Mouse (Mus musculus) embryonic facial prominence, embryonic 12.5 days (tissue): ENCODE measurements around the gene Hmgn3. TPM values are rescaled to one million over a fixed set of nuclear protein-coding genes. Genes with fewer than 3 reads are reported as not detected.

Experiments
- ATAC-seq: fragments of 200-750 bp; cut with Nextera tagmentation; 2 replicates; pipeline ENCODE4 v1.8.0; 2017; ENCODE audit not compliant: insufficient number of reproducible peaks, insufficient read depth, low FRiP score, low TSS enrichment
- H3K27ac ChIP-seq: fragments of 300-500 bp; sonication (generic); 2 replicates; pipeline ENCODE4 v1.5.1; 2016; ENCODE audit warnings: mild to moderate bottlenecking
- H3K27me3 ChIP-seq: fragments of 300-500 bp; sonication (generic); 2 replicates; pipeline ENCODE4 v1.6.1; 2016; ENCODE audit warnings: mild to moderate bottlenecking, moderate library complexity
- H3K36me3 ChIP-seq: fragments of 300-500 bp; sonication (generic); 2 replicates; pipeline ENCODE4 v1.6.1; 2016; ENCODE audit warnings: mild to moderate bottlenecking
- H3K4me1 ChIP-seq: fragments of 300-500 bp; sonication (generic); 2 replicates; pipeline ENCODE4 v1.6.1; 2016
- H3K4me2 ChIP-seq: fragments of 300-500 bp; sonication (generic); replicated peaks from 2 replicates; pipeline ENCODE4 v1.6.1; 2016; ENCODE audit warnings: mild to moderate bottlenecking, moderate library complexity
- H3K4me3 ChIP-seq: fragments of 300-500 bp; sonication (generic); 2 replicates; pipeline ENCODE4 v1.5.1; 2016; ENCODE audit warnings: mild to moderate bottlenecking
- H3K9ac ChIP-seq: fragments of 300-500 bp; sonication (generic); 2 replicates; pipeline ENCODE4 v1.6.1; 2016; ENCODE audit warnings: mild to moderate bottlenecking, moderate library complexity
- H3K9me3 ChIP-seq: fragments of 300-500 bp; sonication (generic); 2 replicates; pipeline ENCODE4 v1.6.1; 2016; ENCODE audit warnings: mild to moderate bottlenecking, moderate library complexity
- WGBS: fragments of 180-500 bp; shearing (Covaris S2); methylation state at CpG from one replicate; pipeline ENCODE4 v1.1.7; 2016; 5-methylcytosine and 5-hydroxymethylcytosine counted together
- polyA plus RNA-seq: library from polyadenylated mRNA; unstranded; fragments of >200 nt; fragmentation: Nextera tagmentation; extraction: Ambion mirVana; gene quantifications from 2 replicates; pipeline ENCODE4 v1.2.1, GENCODE M21; 2016

The Hmgn3 gene
- polyA plus RNA-seq, 1 experiment from 2014 or later: 212 TPM

- H3K27me3 ChIP-seq: no peaks in the 10 kb centered on the region
- ATAC-seq: no peak
- H3K9me3 ChIP-seq: no peaks in the 10 kb centered on the region
- H3K4me1 ChIP-seq: peaks cover 6% of the 10 kb centered on the region; the same call in 1 of the 2 replicates
- 93% methylated on average over 2 of the region's 2 CpGs for WGBS
- H3K36me3 ChIP-seq: peaks cover 6% of the 10 kb centered on the region; the same call in 1 of the 2 replicates
- H3K4me3 ChIP-seq: no peak overlapping the region
- no peak overlapping the region for H3K27ac ChIP-seq
- no peak overlapping the region for H3K9ac ChIP-seq
- H3K4me2 ChIP-seq: no peak overlapping the region
These were observed 30.8 kb downstream of the Hmgn3 start for GRCm38 (mm10) chr9:83115676-83116075.

- peaks cover 6% of the 10 kb centered on the region; the same call in 1 of the 2 replicates for H3K4me1 ChIP-seq
- H3K9me3 ChIP-seq: no peaks in the 10 kb centered on the region
- H3K27ac ChIP-seq: no peak overlapping the region
- WGBS: 71% methylated on average over 10 of the region's 10 CpGs
- H3K36me3 ChIP-seq: peaks cover 6% of the 10 kb centered on the region; the same call in 1 of the 2 replicates
- no peak overlapping the region for H3K9ac ChIP-seq
- ATAC-seq: no peak; the same call in 1 of the 2 replicates
- no peak overlapping the region for H3K4me3 ChIP-seq
- H3K4me2 ChIP-seq: no peak overlapping the region
- no peaks in the 10 kb centered on the region for H3K27me3 ChIP-seq
These were observed 32.7 kb downstream of the Hmgn3 start for GRCm38 (mm10) chr9:83113800-83114217.

- Histone ChIP-seq H3K27me3 (no peaks in the 10 kb centered on the region), H3K4me1 (peaks cover 6% of the 10 kb centered on the region; the same call in 1 of the 2 replicates), H3K9me3 (no peaks in the 10 kb centered on the region), H3K27ac (no peak overlapping the region), H3K4me2 (no peak overlapping the region), H3K36me3 (no peaks in the 10 kb centered on the region; the same call in none of the 2 replicates), H3K9ac (no peak overlapping the region), H3K4me3 (no peak overlapping the region)
- ATAC-seq: no peak
- 74% methylated on average over 9 of the region's 9 CpGs for WGBS
These were observed 34.1 kb downstream of the Hmgn3 start for GRCm38 (mm10) chr9:83112305-83112768.

- 78% methylated on average over 3 of the region's 3 CpGs for WGBS
- ATAC-seq: no peak
- Histone ChIP-seq H3K4me2 (no peak overlapping the region), H3K36me3 (no peaks in the 10 kb centered on the region; the same call in none of the 2 replicates), H3K4me1 (peaks cover 6% of the 10 kb centered on the region; the same call in 1 of the 2 replicates), H3K27ac (no peak overlapping the region), H3K4me3 (no peak overlapping the region), H3K27me3 (no peaks in the 10 kb centered on the region), H3K9me3 (no peaks in the 10 kb centered on the region), H3K9ac (no peak overlapping the region)
These were observed 34.7 kb downstream of the Hmgn3 start for GRCm38 (mm10) chr9:83111789-83112188.

- H3K9me3 ChIP-seq: no peaks in the 10 kb centered on the region
- H3K4me1 ChIP-seq: peaks cover 6% of the 10 kb centered on the region; the same call in 1 of the 2 replicates
- H3K9ac ChIP-seq: no peak overlapping the region
- H3K27ac ChIP-seq: no peak overlapping the region
- no peaks in the 10 kb centered on the region for H3K27me3 ChIP-seq
- H3K4me2 ChIP-seq: no peak overlapping the region
- no peak overlapping the region for H3K4me3 ChIP-seq
- ATAC-seq: no peak
- 85% methylated on average over 9 of the region's 9 CpGs for WGBS
- H3K36me3 ChIP-seq: no peaks in the 10 kb centered on the region; the same call in none of the 2 replicates
These were observed 35.3 kb downstream of the Hmgn3 start for GRCm38 (mm10) chr9:83111117-83111686.

- Histone ChIP-seq H3K9ac (no peak overlapping the region), H3K4me3 (no peak overlapping the region), H3K27me3 (no peaks in the 10 kb centered on the region), H3K27ac (no peak overlapping the region), H3K9me3 (no peaks in the 10 kb centered on the region), H3K36me3 (peaks cover 3% of the 10 kb centered on the region), H3K4me2 (no peak overlapping the region), H3K4me1 (peaks cover 6% of the 10 kb centered on the region; the same call in 1 of the 2 replicates)
- WGBS: 91% methylated on average over 9 of the region's 9 CpGs
- no peak for ATAC-seq
These were observed 35.9 kb downstream of the Hmgn3 start for GRCm38 (mm10) chr9:83110406-83111116.

- Histone ChIP-seq H3K9me3 (no peaks in the 10 kb centered on the region), H3K9ac (no peak overlapping the region), H3K4me3 (no peak overlapping the region), H3K27me3 (no peaks in the 10 kb centered on the region), H3K36me3 (peaks cover 3% of the 10 kb centered on the region), H3K4me1 (peaks cover 6% of the 10 kb centered on the region; the same call in 1 of the 2 replicates), H3K4me2 (no peak overlapping the region), H3K27ac (no peak overlapping the region)
- WGBS: 85% methylated on average over 6 of the region's 6 CpGs
- ATAC-seq: no peak
These were observed 36.8 kb downstream of the Hmgn3 start for GRCm38 (mm10) chr9:83109705-83110104.

- H3K27me3 ChIP-seq: no peaks in the 10 kb centered on the region
- 67% methylated on average over 3 of the region's 3 CpGs for WGBS
- H3K9ac ChIP-seq: no peak overlapping the region
- ATAC-seq: no peak
- peaks cover 3% of the 10 kb centered on the region; the same call in 1 of the 2 replicates for H3K4me1 ChIP-seq
- no peak overlapping the region for H3K4me3 ChIP-seq
- H3K36me3 ChIP-seq: peaks cover 3% of the 10 kb centered on the region
- H3K27ac ChIP-seq: no peak overlapping the region
- H3K9me3 ChIP-seq: no peaks in the 10 kb centered on the region
- H3K4me2 ChIP-seq: no peak overlapping the region
These were observed 37.7 kb downstream of the Hmgn3 start for GRCm38 (mm10) chr9:83108821-83109220.

- WGBS: 88% methylated on average over 3 of the region's 3 CpGs
- Histone ChIP-seq H3K9ac (no peak overlapping the region), H3K9me3 (no peaks in the 10 kb centered on the region), H3K27ac (no peak overlapping the region), H3K4me2 (no peak overlapping the region), H3K4me3 (no peak overlapping the region), H3K4me1 (no peaks in the 10 kb centered on the region), H3K36me3 (peaks cover 3% of the 10 kb centered on the region), H3K27me3 (no peaks in the 10 kb centered on the region)
- no peak for ATAC-seq
These were observed 42.7 kb downstream of the Hmgn3 start for GRCm38 (mm10) chr9:83103785-83104184.

- Histone ChIP-seq H3K4me1 (0 out of 2 replicates have a peak, but pooled peaks cover 3% of the 10 kb centered on the region), H3K27ac (no peak overlapping the region), H3K27me3 (no peaks in the 10 kb centered on the region), H3K9ac (no peak overlapping the region), H3K4me3 (no peak overlapping the region), H3K36me3 (peaks cover 3% of the 10 kb centered on the region; the same call in 1 of the 2 replicates), H3K4me2 (no peak overlapping the region), H3K9me3 (no peaks in the 10 kb centered on the region)
- WGBS: 91% methylated on average over 3 of the region's 3 CpGs
- ATAC-seq: no peak
These were observed 44.8 kb downstream of the Hmgn3 start for GRCm38 (mm10) chr9:83101691-83102090.

- no peak overlapping the region for H3K4me3 ChIP-seq
- H3K4me1 ChIP-seq: 0 out of 2 replicates have a peak, but pooled peaks cover 3% of the 10 kb centered on the region
- H3K27me3 ChIP-seq: no peaks in the 10 kb centered on the region
- H3K9me3 ChIP-seq: no peaks in the 10 kb centered on the region
- WGBS: 73% methylated on average over 3 of the region's 3 CpGs
- H3K4me2 ChIP-seq: no peak overlapping the region
- H3K9ac ChIP-seq: no peak overlapping the region
- peaks cover 2% of the 10 kb centered on the region; the same call in 1 of the 2 replicates for H3K36me3 ChIP-seq
- no peak for ATAC-seq
- H3K27ac ChIP-seq: no peak overlapping the region
These were observed 45.7 kb downstream of the Hmgn3 start for GRCm38 (mm10) chr9:83100786-83101185.
